Mouse (Mus musculus) cerebellum, postnatal 25 days (tissue): ENCODE data around the gene Trim56.

Experiments
- DNase-seq, 2 experiments: peaks; one replicate each; pipeline ENCODE4 v3.0.0; 2021; ENCODE audit warnings: mixed read lengths in 2 of 2

Gene Trim56

GRCm38 (mm10) chr5:137074191-137074651 is 41.8 kb downstream of the Trim56 start:
- no peak for DNase-seq

GRCm38 (mm10) chr5:137073141-137073540 is 42.9 kb downstream of the Trim56 start:
- DNase-seq = no peak

- peak; percentile 57 to 71 for DNase-seq
These were observed 43.7 kb downstream of the Trim56 start, which contains the start of gene Serpine1 for GRCm38 (mm10) chr5:137072079-137072960. Gene Serpine1 (minus strand): TSS chr5:137072268.

- DNase-seq = no peak
These were observed 45.0 kb downstream of the Trim56 start for GRCm38 (mm10) chr5:137070881-137071605.

GRCm38 (mm10) chr5:137068711-137069110 is 47.3 kb downstream of the Trim56 start:
- no peak for DNase-seq

DNA sequence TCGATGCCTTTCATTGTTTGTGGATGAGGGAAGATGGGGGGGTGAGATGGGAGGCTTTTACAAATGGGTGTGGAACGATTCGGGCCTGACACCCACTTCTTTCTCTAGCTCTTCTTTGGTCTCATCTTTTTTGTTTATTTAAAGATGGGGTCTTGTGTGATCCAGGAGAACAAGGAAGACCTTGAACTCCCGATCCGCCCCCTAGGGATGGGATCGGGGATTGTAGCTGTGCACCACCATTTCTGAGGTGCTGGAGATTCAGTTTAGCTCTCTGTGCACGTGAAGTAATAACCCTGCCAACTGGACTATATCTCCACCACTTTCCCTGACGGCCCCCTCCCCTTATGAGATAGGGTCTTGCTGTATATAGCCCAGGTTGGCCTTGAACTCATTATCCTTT is 50.1 kb downstream of the Trim56 start:
- no peak for DNase-seq

DNA sequence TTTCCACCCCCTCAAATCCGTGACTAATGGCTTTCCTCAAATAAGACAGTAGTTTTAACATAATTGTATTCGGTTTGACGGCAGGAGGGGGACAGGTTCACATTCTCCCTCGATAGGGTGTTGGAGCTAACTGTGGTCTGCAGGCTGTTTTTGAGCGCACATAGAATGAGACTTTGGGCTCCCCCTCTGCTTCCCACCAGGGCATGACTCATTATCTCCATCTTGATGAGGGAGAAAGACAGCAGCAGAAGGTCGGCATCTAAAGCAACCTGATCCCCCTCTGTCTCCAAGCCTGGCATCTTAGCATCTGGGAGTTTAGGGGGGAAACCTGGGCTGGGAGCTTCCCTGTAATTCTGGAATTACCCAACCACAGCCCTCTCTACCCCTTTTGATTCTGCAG is 50.6 kb downstream of the Trim56 start:
- DNase-seq = no peak

GRCm38 (mm10) chr5:137062601-137063000 is 53.4 kb downstream of the Trim56 start:
- DNase-seq = no peak

GRCm38 (mm10) chr5:137061809-137062481 is 54.1 kb downstream of the Trim56 start:
- DNase-seq = peak; percentile 70 to 85
